Mouse (Mus musculus): ENCODE data around the gene Ap2a1. TPM values are rescaled to one million over a fixed set of nuclear protein-coding genes. Genes with fewer than 3 reads are reported as not detected.
A peak's percentile ranks its signal among the peaks of the same experiment; 100 is the strongest.

The Ap2a1 gene
- total RNA-seq (2012; rRNA removed), result 82.5 and 94.9 TPM in 2 replicates

DNA sequence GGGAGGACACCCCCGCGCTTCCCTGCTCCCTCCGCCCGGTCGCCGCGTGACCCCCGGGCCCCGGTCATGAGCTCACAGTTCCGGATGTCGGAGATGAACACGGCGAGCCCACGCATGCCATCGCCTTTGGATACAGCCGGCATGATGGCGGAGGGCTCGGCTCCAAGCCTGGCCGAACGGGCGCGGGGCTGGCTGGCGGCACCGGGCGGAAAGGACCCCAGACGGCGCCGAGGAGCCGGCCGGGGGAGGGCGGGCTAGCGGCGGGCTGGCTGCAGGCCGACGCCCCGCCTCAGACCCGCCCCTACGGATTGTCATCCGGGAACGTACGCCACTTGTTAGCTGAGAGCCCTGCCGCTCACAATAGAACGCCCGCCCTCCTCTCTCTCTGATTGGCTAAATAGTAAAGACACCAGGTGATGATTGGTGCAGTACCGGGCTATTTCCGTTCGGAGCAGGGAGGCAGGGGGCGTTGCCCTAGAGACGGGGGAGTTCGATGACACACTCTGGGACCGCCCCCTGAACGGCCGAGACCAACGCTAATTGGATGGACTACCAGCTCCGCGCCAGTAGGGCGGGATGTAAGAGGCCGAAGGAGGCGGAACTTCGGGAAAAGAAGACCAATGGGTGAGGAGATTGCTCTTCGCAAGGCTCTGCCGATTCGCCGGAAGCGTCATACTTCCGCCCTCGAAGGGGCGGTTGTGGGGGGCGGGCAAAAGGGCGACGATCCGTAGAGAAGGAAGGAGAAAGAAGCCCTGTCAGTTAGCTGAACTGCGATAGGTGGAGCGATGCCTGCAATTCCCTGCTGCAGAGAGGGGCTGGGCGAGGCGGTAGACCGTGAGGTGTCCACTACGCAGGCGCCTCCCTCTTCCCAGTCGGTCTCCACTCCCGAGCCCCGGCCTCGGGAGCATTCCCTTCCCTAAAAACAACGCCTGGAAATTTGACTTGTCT, at the start of gene Ap2a1:
Ap2a1 (minus strand) TSS at position 293 of the 948 bp plus-strand sequence.
- TF ChIP-seq MAFK (IDR thresholded peaks at IDR 0.05; ENCODE audit: insufficient read depth, low read depth, low read length) (no peak), CHD2 (IDR thresholded peaks at IDR 0.05; ENCODE audit: low read depth, low read length) (peak; percentile 94)
- Histone ChIP-seq H3K4me3 (ENCODE audit: insufficient read depth in 1 of 2, low read depth in 1 of 2, low read length in 2 of 2, poor library complexity in 1 of 2, severe bottlenecking in 1 of 2) (peak within 1 kb of the TSS; percentile 79 to 94), H3K4me1 (ENCODE audit: control insufficient read depth in 2 of 2, insufficient read depth in 2 of 2, low read length in 2 of 2, poor library complexity in 1 of 2) (peaks cover 0 to 10% of the 10 kb centered on the region in 2 experiments; a peak in 1 of 4 replicates), H3K36me3 (ENCODE audit: control insufficient read depth, insufficient read depth, low read length, poor library complexity, severe bottlenecking) (peaks cover 2% of the 10 kb centered on the region; the same call in 1 of the 2 replicates), H3K9ac (ENCODE audit: insufficient read depth, low read depth, low read length, poor library complexity, severe bottlenecking) (peak within 1 kb of the TSS; percentile 82), H3K27ac (ENCODE audit: insufficient read depth, low read depth, low read length, poor library complexity, severe bottlenecking) (peak within 1 kb of the TSS; percentile 13; the same call in 1 of the 2 replicates), H3K9me3 (ENCODE audit: control insufficient read depth, insufficient read depth, low read depth, low read length) (no peaks in the 10 kb centered on the region)
- in situ Hi-C loops (cut with MboI; ENCODE audit: low sequenced_read_pairs in 2 of 2, unreplicated experiment in 2 of 2), result no loop called here
- peak; percentile 100 for DNase-seq (ENCODE audit: low read depth, low spot score)

GRCm38 (mm10) chr7:44978300-44978699, 49.0 kb upstream of the Ap2a1 start:
- no peak for DNase-seq (ENCODE audit: low read depth, low spot score)
- no peak overlapping the region for H3K27ac ChIP-seq (ENCODE audit: insufficient read depth, low read depth, low read length, poor library complexity, severe bottlenecking)
- no peaks in the 10 kb centered on the region for H3K9me3 ChIP-seq (ENCODE audit: control insufficient read depth, insufficient read depth, low read depth, low read length)
- H3K9ac ChIP-seq (ENCODE audit: insufficient read depth, low read depth, low read length, poor library complexity, severe bottlenecking), result no peak overlapping the region
- H3K4me3 ChIP-seq (ENCODE audit: insufficient read depth in 1 of 2, low read depth in 1 of 2, low read length in 2 of 2, poor library complexity in 1 of 2, severe bottlenecking in 1 of 2), result no peak overlapping the region
- TF ChIP-seq HCFC1 (IDR thresholded peaks at IDR 0.05; ENCODE audit: borderline replicate concordance, insufficient read depth, low read length), result no peak
- no peak for TF ChIP-seq CHD2 (IDR thresholded peaks at IDR 0.05; ENCODE audit: low read depth, low read length)
- no peak for TF ChIP-seq MAFK (IDR thresholded peaks at IDR 0.05; ENCODE audit: insufficient read depth, low read depth, low read length)
- TF ChIP-seq ZNF384 (IDR thresholded peaks at IDR 0.05; ENCODE audit: low read depth, low read length), result no peak
- peaks cover 0 to 14% of the 10 kb centered on the region in 2 experiments; a peak in 2 of 4 replicates for H3K4me1 ChIP-seq (ENCODE audit: control insufficient read depth in 2 of 2, insufficient read depth in 2 of 2, low read length in 2 of 2, poor library complexity in 1 of 2)
- in situ Hi-C loops (cut with MboI; ENCODE audit: low sequenced_read_pairs in 2 of 2, unreplicated experiment in 2 of 2), result no loop called here
- H3K36me3 ChIP-seq (ENCODE audit: control insufficient read depth, insufficient read depth, low read length, poor library complexity, severe bottlenecking), result peaks cover 64% of the 10 kb centered on the region

DNA sequence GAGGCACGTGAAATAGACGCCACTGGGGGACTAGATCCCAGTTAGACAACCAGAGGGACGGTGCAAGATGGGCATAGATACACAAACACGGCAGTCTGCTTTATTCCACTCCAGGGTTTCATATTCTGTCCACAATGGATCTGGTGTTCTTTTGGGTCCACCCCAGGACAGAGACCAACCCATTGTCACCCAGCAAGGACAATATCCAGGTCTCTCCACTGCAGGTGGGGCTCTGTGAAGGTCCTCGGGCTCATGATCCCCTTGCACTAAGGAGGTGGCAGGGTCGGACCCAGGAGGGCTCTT, 45.8 kb upstream of the Ap2a1 start:
- no peaks in the 10 kb centered on the region for H3K9me3 ChIP-seq (ENCODE audit: control insufficient read depth, insufficient read depth, low read depth, low read length)
- peaks cover 0 to 19% of the 10 kb centered on the region in 2 experiments; a peak in 2 of 4 replicates for H3K4me1 ChIP-seq (ENCODE audit: control insufficient read depth in 2 of 2, insufficient read depth in 2 of 2, low read length in 2 of 2, poor library complexity in 1 of 2)
- in situ Hi-C loops (cut with MboI; ENCODE audit: low sequenced_read_pairs in 2 of 2, unreplicated experiment in 2 of 2), result no loop called here
- TF ChIP-seq MAFK (IDR thresholded peaks at IDR 0.05; ENCODE audit: insufficient read depth, low read depth, low read length) (no peak), HCFC1 (IDR thresholded peaks at IDR 0.05; ENCODE audit: borderline replicate concordance, insufficient read depth, low read length) (no peak), ZNF384 (IDR thresholded peaks at IDR 0.05; ENCODE audit: low read depth, low read length) (no peak), ZC3H11A (IDR thresholded peaks at IDR 0.05; ENCODE audit: borderline replicate concordance, low read depth, low read length) (no peak), CHD2 (IDR thresholded peaks at IDR 0.05; ENCODE audit: low read depth, low read length) (no peak)
- H3K36me3 ChIP-seq (ENCODE audit: control insufficient read depth, insufficient read depth, low read length, poor library complexity, severe bottlenecking), result peaks cover 39% of the 10 kb centered on the region
- peak overlapping the region; percentile 37; the same call in 1 of the 2 replicates for H3K27ac ChIP-seq (ENCODE audit: insufficient read depth, low read depth, low read length, poor library complexity, severe bottlenecking)
- H3K9ac ChIP-seq (ENCODE audit: insufficient read depth, low read depth, low read length, poor library complexity, severe bottlenecking), result no peak overlapping the region
- H3K4me3 ChIP-seq (ENCODE audit: insufficient read depth in 1 of 2, low read depth in 1 of 2, low read length in 2 of 2, poor library complexity in 1 of 2, severe bottlenecking in 1 of 2), result no peak overlapping the region
- no peak for DNase-seq (ENCODE audit: low read depth, low spot score)

DNA sequence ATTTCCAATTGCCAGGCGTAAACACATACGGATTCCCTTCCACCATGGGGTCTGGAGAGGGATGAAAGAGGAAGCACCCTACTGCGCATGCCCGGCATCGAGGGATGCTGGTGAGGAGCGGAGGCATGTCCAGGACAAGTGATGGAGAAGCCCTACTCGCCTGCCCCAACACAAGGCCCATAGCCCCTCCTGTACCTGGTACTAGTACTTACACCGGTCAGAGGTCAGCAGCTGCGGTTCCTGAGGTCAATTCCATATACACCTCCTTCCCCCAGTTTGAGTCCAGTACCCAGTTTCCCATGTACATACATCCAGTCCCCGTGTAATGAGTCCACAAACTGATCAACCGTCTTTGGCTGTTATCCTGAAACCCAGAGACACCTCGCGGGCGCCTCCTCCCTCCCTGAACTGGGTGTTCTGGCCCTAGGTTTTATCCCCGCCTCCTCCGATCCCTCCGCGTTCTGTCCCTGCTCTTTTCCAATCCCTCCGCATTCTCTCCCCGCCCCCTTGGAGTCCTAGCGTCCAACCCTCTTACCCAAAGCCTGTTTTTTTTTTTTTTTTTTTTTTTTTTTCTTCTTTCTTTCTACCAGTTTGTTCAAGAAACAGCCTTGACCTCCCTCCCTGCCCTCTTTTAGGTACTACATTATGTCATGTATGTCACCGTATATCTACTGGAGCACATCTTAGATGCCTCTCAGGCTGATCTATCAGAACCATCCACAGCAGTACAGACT, 45.3 kb upstream of the Ap2a1 start, which contains the start of gene Cpt1c:
Cpt1c (minus strand) TSS at position 469 of the 734 bp plus-strand sequence.
- in situ Hi-C loops (cut with MboI; ENCODE audit: low sequenced_read_pairs in 2 of 2, unreplicated experiment in 2 of 2), result no loop called here
- Histone ChIP-seq H3K4me3 (ENCODE audit: insufficient read depth in 1 of 2, low read depth in 1 of 2, low read length in 2 of 2, poor library complexity in 1 of 2, severe bottlenecking in 1 of 2) (peak within 1 kb of the TSS; percentile 28 to 70), H3K9ac (ENCODE audit: insufficient read depth, low read depth, low read length, poor library complexity, severe bottlenecking) (peak within 1 kb of the TSS; percentile 79), H3K9me3 (ENCODE audit: control insufficient read depth, insufficient read depth, low read depth, low read length) (no peaks in the 10 kb centered on the region), H3K27ac (ENCODE audit: insufficient read depth, low read depth, low read length, poor library complexity, severe bottlenecking) (peak within 1 kb of the TSS; percentile 92), H3K36me3 (ENCODE audit: control insufficient read depth, insufficient read depth, low read length, poor library complexity, severe bottlenecking) (peaks cover 37% of the 10 kb centered on the region), H3K4me1 (ENCODE audit: control insufficient read depth in 2 of 2, insufficient read depth in 2 of 2, low read length in 2 of 2, poor library complexity in 1 of 2) (peaks cover 0 to 22% of the 10 kb centered on the region in 2 experiments; a peak in 2 of 4 replicates)
- DNase-seq (ENCODE audit: low read depth, low spot score), result peak; percentile 96
- TF ChIP-seq ZC3H11A (IDR thresholded peaks at IDR 0.05; ENCODE audit: borderline replicate concordance, low read depth, low read length) (no peak), CHD2 (IDR thresholded peaks at IDR 0.05; ENCODE audit: low read depth, low read length) (peak; percentile 87), HCFC1 (IDR thresholded peaks at IDR 0.05; ENCODE audit: borderline replicate concordance, insufficient read depth, low read length) (no peak; the same call in 1 of the 2 replicates), ZNF384 (IDR thresholded peaks at IDR 0.05; ENCODE audit: low read depth, low read length) (peak; percentile 83), MAFK (IDR thresholded peaks at IDR 0.05; ENCODE audit: insufficient read depth, low read depth, low read length) (no peak)

Measured in ES-E14 (cell line).